Mouse (Mus musculus): ENCODE results near the gene Fut2. TPM values are rescaled to one million over a fixed set of nuclear protein-coding genes. Genes with fewer than 3 reads are reported as not detected.

The Fut2 gene
- polyA plus RNA-seq, 1 experiment from 2014 or later, result 0.08 TPM

GRCm38 (mm10) chr7:45704046-45704559 lies 37.9 kb upstream of the Fut2 start:
- ATAC-seq (replicated peaks; ENCODE audit: low FRiP score), result peak; percentile 48
- H3K9me3 ChIP-seq (ENCODE audit: control insufficient read depth, low read length), result no peaks in the 10 kb centered on the region
- WGBS, result 3% methylated on average over 13 of the region's 13 CpGs
- H3K4me3 ChIP-seq (ENCODE audit: low read depth, low read length), result peak overlapping the region; percentile 45
- H3K36me3 ChIP-seq (ENCODE audit: control insufficient read depth, insufficient read depth, low read length), result no peaks in the 10 kb centered on the region
- H3K4me1 ChIP-seq (replicated peaks; ENCODE audit: control insufficient read depth, insufficient read depth, low read length), result peaks cover 48% of the 10 kb centered on the region
- H3K27me3 ChIP-seq (replicated peaks; ENCODE audit: control insufficient read depth, insufficient read depth, low read length), result peaks cover 26% of the 10 kb centered on the region
- peak overlapping the region; percentile 62 for H3K9ac ChIP-seq (ENCODE audit: low read depth, low read length)
- DNase-seq (ENCODE audit: low spot score), result peak; percentile 76
- H3K27ac ChIP-seq (ENCODE audit: low read depth, low read length), result peak overlapping the region; percentile 79
- H3K4me2 ChIP-seq, result peak overlapping the region; percentile 100

GRCm38 (mm10) chr7:45703521-45704033 lies 37.4 kb upstream of the Fut2 start:
- peak overlapping the region; percentile 100 for H3K4me2 ChIP-seq
- no peaks in the 10 kb centered on the region for H3K36me3 ChIP-seq (ENCODE audit: control insufficient read depth, insufficient read depth, low read length)
- peaks cover 31% of the 10 kb centered on the region for H3K27me3 ChIP-seq (replicated peaks; ENCODE audit: control insufficient read depth, insufficient read depth, low read length)
- no peak for DNase-seq (ENCODE audit: low spot score)
- no peak for ATAC-seq (replicated peaks; ENCODE audit: low FRiP score)
- 57% methylated on average over 12 of the region's 12 CpGs for WGBS
- H3K27ac ChIP-seq (ENCODE audit: low read depth, low read length), result peak overlapping the region; percentile 79
- peak overlapping the region; percentile 45 for H3K4me3 ChIP-seq (ENCODE audit: low read depth, low read length)
- H3K9ac ChIP-seq (ENCODE audit: low read depth, low read length), result peak overlapping the region; percentile 62
- peaks cover 47% of the 10 kb centered on the region for H3K4me1 ChIP-seq (replicated peaks; ENCODE audit: control insufficient read depth, insufficient read depth, low read length)
- H3K9me3 ChIP-seq (ENCODE audit: control insufficient read depth, low read length), result no peaks in the 10 kb centered on the region

- Histone ChIP-seq H3K9me3 (ENCODE audit: control insufficient read depth, low read length) (no peaks in the 10 kb centered on the region), H3K27ac (ENCODE audit: low read depth, low read length) (no peak overlapping the region), H3K4me1 (replicated peaks; ENCODE audit: control insufficient read depth, insufficient read depth, low read length) (peaks cover 41% of the 10 kb centered on the region), H3K27me3 (replicated peaks; ENCODE audit: control insufficient read depth, insufficient read depth, low read length) (peaks cover 36% of the 10 kb centered on the region), H3K4me2 (no peak overlapping the region), H3K36me3 (ENCODE audit: control insufficient read depth, insufficient read depth, low read length) (no peaks in the 10 kb centered on the region), H3K4me3 (ENCODE audit: low read depth, low read length) (no peak overlapping the region), H3K9ac (ENCODE audit: low read depth, low read length) (no peak overlapping the region; the same call in 1 of the 2 replicates)
- ATAC-seq (replicated peaks; ENCODE audit: low FRiP score), result no peak
- WGBS, result 83% methylated on average over 17 of the region's 17 CpGs
- no peak for DNase-seq (ENCODE audit: low spot score)
Measured at GRCm38 (mm10) chr7:45702809-45703520, 36.8 kb upstream of the Fut2 start.

- ATAC-seq (replicated peaks; ENCODE audit: low FRiP score) (no peak), DNase-seq (ENCODE audit: low spot score) (no peak)
- peaks cover 34% of the 10 kb centered on the region for H3K4me1 ChIP-seq (replicated peaks; ENCODE audit: control insufficient read depth, insufficient read depth, low read length)
- H3K9ac ChIP-seq (ENCODE audit: low read depth, low read length), result no peak overlapping the region
- H3K4me2 ChIP-seq, result no peak overlapping the region
- H3K27ac ChIP-seq (ENCODE audit: low read depth, low read length), result no peak overlapping the region
- H3K4me3 ChIP-seq (ENCODE audit: low read depth, low read length), result no peak overlapping the region
- no peaks in the 10 kb centered on the region for H3K36me3 ChIP-seq (ENCODE audit: control insufficient read depth, insufficient read depth, low read length)
- H3K9me3 ChIP-seq (ENCODE audit: control insufficient read depth, low read length), result no peaks in the 10 kb centered on the region
- 77% methylated on average over 11 of the region's 11 CpGs for WGBS
- H3K27me3 ChIP-seq (replicated peaks; ENCODE audit: control insufficient read depth, insufficient read depth, low read length), result peaks cover 38% of the 10 kb centered on the region
Measured at GRCm38 (mm10) chr7:45702316-45702715, 36.1 kb upstream of the Fut2 start.

GRCm38 (mm10) chr7:45701607-45702006 lies 35.4 kb upstream of the Fut2 start:
- Histone ChIP-seq H3K4me1 (replicated peaks; ENCODE audit: control insufficient read depth, insufficient read depth, low read length) (peaks cover 30% of the 10 kb centered on the region), H3K4me3 (ENCODE audit: low read depth, low read length) (no peak overlapping the region), H3K27me3 (replicated peaks; ENCODE audit: control insufficient read depth, insufficient read depth, low read length) (peaks cover 38% of the 10 kb centered on the region), H3K9ac (ENCODE audit: low read depth, low read length) (no peak overlapping the region; the same call in 1 of the 2 replicates), H3K36me3 (ENCODE audit: control insufficient read depth, insufficient read depth, low read length) (no peaks in the 10 kb centered on the region), H3K27ac (ENCODE audit: low read depth, low read length) (no peak overlapping the region), H3K9me3 (ENCODE audit: control insufficient read depth, low read length) (no peaks in the 10 kb centered on the region), H3K4me2 (no peak overlapping the region)
- ATAC-seq (replicated peaks; ENCODE audit: low FRiP score) (no peak), DNase-seq (ENCODE audit: low spot score) (no peak)
- WGBS, result 81% methylated on average over 11 of the region's 11 CpGs

- Histone ChIP-seq H3K4me2 (no peak overlapping the region), H3K9ac (ENCODE audit: low read depth, low read length) (peak overlapping the region; percentile 20; the same call in 1 of the 2 replicates), H3K27me3 (replicated peaks; ENCODE audit: control insufficient read depth, insufficient read depth, low read length) (peaks cover 38% of the 10 kb centered on the region), H3K36me3 (ENCODE audit: control insufficient read depth, insufficient read depth, low read length) (no peaks in the 10 kb centered on the region), H3K27ac (ENCODE audit: low read depth, low read length) (no peak overlapping the region), H3K4me1 (replicated peaks; ENCODE audit: control insufficient read depth, insufficient read depth, low read length) (peaks cover 25% of the 10 kb centered on the region), H3K4me3 (ENCODE audit: low read depth, low read length) (no peak overlapping the region), H3K9me3 (ENCODE audit: control insufficient read depth, low read length) (no peaks in the 10 kb centered on the region)
- WGBS, result 36% methylated on average over 11 of the region's 11 CpGs
- ATAC-seq (replicated peaks; ENCODE audit: low FRiP score) (no peak), DNase-seq (ENCODE audit: low spot score) (no peak)
Measured at GRCm38 (mm10) chr7:45701072-45701471, 34.9 kb upstream of the Fut2 start.

GRCm38 (mm10) chr7:45700301-45701015 lies 34.3 kb upstream of the Fut2 start:
- Histone ChIP-seq H3K9ac (ENCODE audit: low read depth, low read length) (no peak overlapping the region), H3K9me3 (ENCODE audit: control insufficient read depth, low read length) (no peaks in the 10 kb centered on the region), H3K4me3 (ENCODE audit: low read depth, low read length) (peak overlapping the region; percentile 39), H3K27ac (ENCODE audit: low read depth, low read length) (no peak overlapping the region), H3K4me2 (peak overlapping the region; percentile 57), H3K36me3 (ENCODE audit: control insufficient read depth, insufficient read depth, low read length) (no peaks in the 10 kb centered on the region), H3K27me3 (replicated peaks; ENCODE audit: control insufficient read depth, insufficient read depth, low read length) (peaks cover 38% of the 10 kb centered on the region), H3K4me1 (replicated peaks; ENCODE audit: control insufficient read depth, insufficient read depth, low read length) (peaks cover 19% of the 10 kb centered on the region)
- DNase-seq (ENCODE audit: low spot score) (no peak), ATAC-seq (replicated peaks; ENCODE audit: low FRiP score) (no peak)
- WGBS, result 3% methylated on average over 19 of the region's 20 CpGs

GRCm38 (mm10) chr7:45699523-45700141 lies 33.4 kb upstream of the Fut2 start, which contains the start of gene Car11:
TSS of gene Car11 (plus strand) at chr7:45699843.
- peaks cover 38% of the 10 kb centered on the region for H3K27me3 ChIP-seq (replicated peaks; ENCODE audit: control insufficient read depth, insufficient read depth, low read length)
- peak within 1 kb of the TSS; percentile 39 for H3K4me3 ChIP-seq (ENCODE audit: low read depth, low read length)
- H3K27ac ChIP-seq (ENCODE audit: low read depth, low read length), result no peak within 1 kb of the TSS
- H3K4me2 ChIP-seq, result peak within 1 kb of the TSS; percentile 57
- ATAC-seq (replicated peaks; ENCODE audit: low FRiP score) (no peak), DNase-seq (ENCODE audit: low spot score) (no peak)
- H3K9me3 ChIP-seq (ENCODE audit: control insufficient read depth, low read length), result no peaks in the 10 kb centered on the region
- no peaks in the 10 kb centered on the region for H3K36me3 ChIP-seq (ENCODE audit: control insufficient read depth, insufficient read depth, low read length)
- peaks cover 17% of the 10 kb centered on the region for H3K4me1 ChIP-seq (replicated peaks; ENCODE audit: control insufficient read depth, insufficient read depth, low read length)
- no peak within 1 kb of the TSS for H3K9ac ChIP-seq (ENCODE audit: low read depth, low read length)
- WGBS, result 4% methylated on average over 36 of the region's 36 CpGs
